Mouse (Mus musculus) heart, embryonic 10.5 days (tissue): ENCODE results near the gene Cntnap2. TPM values are rescaled to one million over a fixed set of nuclear protein-coding genes. Genes with fewer than 3 reads are reported as not detected.

Source experiments
- DNase-seq: peaks from one replicate; pipeline ENCODE4 v3.0.0-alpha.2; 2017; ENCODE audit warnings: low spot score
- H3K27ac ChIP-seq: fragments of 300-500 bp; sonication (generic); 2 replicates; pipeline ENCODE4 v1.5.1; 2016; ENCODE audit warnings: mild to moderate bottlenecking
- H3K27me3 ChIP-seq: fragments of 300-500 bp; sonication (generic); 2 replicates; pipeline ENCODE4 v1.6.1; 2016; ENCODE audit warnings: mild to moderate bottlenecking; ENCODE audit not compliant: poor library complexity, insufficient read depth, severe bottlenecking
- H3K36me3 ChIP-seq: fragments of 300-500 bp; sonication (generic); 2 replicates; pipeline ENCODE4 v1.6.1; 2016; ENCODE audit warnings: mild to moderate bottlenecking, moderate library complexity
- H3K4me1 ChIP-seq: fragments of 300-500 bp; sonication (generic); 2 replicates; pipeline ENCODE4 v1.6.1; 2016; ENCODE audit warnings: mild to moderate bottlenecking
- H3K4me3 ChIP-seq: fragments of 300-500 bp; sonication (generic); 2 replicates; pipeline ENCODE4 v1.5.1; 2016; ENCODE audit warnings: mild to moderate bottlenecking, moderate library complexity
- H3K9me3 ChIP-seq: fragments of 300-500 bp; sonication (generic); 2 replicates; pipeline ENCODE4 v1.6.1; 2016; ENCODE audit warnings: mild to moderate bottlenecking, moderate library complexity
- WGBS: fragments of 180-500 bp; shearing (Covaris S2); methylation state at CpG from one replicate; pipeline ENCODE4 v1.1.7; 2016; 5-methylcytosine and 5-hydroxymethylcytosine counted together
- polyA plus RNA-seq: library from polyadenylated mRNA; unstranded; fragments of >200 nt; fragmentation: Nextera tagmentation; extraction: Ambion mirVana; gene quantifications from 2 replicates; pipeline ENCODE4 v1.2.1, GENCODE M21; 2016

Gene Cntnap2
- polyA plus RNA-seq, 1 experiment from 2014 or later: 1.4 TPM

DNA sequence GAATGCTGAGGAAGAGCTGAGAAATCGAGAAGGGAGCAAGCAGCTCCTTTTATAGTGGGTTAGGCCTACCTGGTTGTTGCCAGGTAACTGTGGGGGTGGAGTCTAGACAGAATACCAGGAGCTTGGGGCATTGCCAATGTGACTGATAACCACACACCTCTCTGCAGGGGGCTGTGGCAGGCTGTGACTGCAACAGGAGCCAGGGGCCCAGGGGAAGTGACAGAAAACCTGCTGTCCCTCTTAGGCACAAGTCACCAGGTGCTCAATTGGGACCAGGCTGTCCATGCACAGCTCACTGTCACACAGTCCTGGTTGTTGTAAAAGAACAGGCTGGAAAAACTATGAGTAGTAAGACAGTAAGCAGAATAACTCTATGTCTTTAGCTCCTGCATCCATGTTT, 329.9 kb downstream of the Cntnap2 start:
- no peaks in the 10 kb centered on the region for H3K9me3 ChIP-seq
- H3K36me3 ChIP-seq: no peaks in the 10 kb centered on the region
- no peak overlapping the region for H3K4me3 ChIP-seq
- no peak overlapping the region for H3K27ac ChIP-seq
- WGBS: 45% methylated on average over 1 of the region's 1 CpGs
- no peak for DNase-seq
- H3K4me1 ChIP-seq: no peaks in the 10 kb centered on the region
- no peaks in the 10 kb centered on the region for H3K27me3 ChIP-seq

DNA sequence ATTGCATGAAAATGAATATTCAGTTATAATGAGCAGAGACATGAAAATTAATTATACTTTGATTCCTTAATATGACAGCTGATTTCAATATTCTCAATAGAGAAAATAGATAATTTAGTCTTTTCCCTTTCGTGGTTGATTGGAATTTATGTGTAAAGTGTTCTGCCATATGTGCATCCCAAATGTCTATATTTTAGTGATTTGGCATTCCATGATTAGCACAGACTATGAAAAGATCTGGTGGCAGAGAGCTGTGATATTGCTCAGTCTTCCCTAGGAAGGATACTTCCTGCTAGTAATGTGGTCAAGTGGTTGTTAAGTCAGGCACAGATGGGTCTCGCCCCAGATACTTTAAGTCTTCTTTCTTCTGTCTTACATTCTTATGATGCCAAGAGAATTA, 354.5 kb downstream of the Cntnap2 start:
- 69% methylated on average over 2 of the region's 2 CpGs for WGBS
- H3K36me3 ChIP-seq: no peaks in the 10 kb centered on the region

DNA sequence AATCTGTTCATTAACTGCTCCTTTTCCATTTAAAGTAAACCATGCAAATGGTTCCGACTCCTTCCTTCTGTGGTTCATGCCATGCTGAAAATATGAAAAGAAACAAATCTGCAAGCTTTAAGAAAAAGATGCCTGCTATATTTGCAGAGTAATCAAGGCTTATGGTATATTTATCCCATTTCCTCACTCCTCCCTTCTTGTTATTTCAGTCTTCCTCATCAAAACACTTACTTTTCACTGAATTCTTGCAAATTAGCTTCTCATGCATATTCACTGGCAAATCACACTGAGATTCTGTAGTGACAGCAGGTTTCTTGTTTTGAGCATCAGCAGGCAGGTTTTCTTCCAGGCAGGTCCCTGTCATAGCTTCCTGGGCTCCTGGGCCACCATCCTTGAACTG, 396.3 kb downstream of the Cntnap2 start:
- H3K27me3 ChIP-seq: no peaks in the 10 kb centered on the region
- 78% methylated on average over 1 of the region's 1 CpGs for WGBS

More for the DNA sequence above, 354.5 kb downstream of the Cntnap2 start:
- Histone ChIP-seq H3K27me3 (no peaks in the 10 kb centered on the region), H3K27ac (no peak overlapping the region), H3K4me3 (no peak overlapping the region), H3K9me3 (no peaks in the 10 kb centered on the region), H3K4me1 (no peaks in the 10 kb centered on the region)
- DNase-seq: no peak

DNA sequence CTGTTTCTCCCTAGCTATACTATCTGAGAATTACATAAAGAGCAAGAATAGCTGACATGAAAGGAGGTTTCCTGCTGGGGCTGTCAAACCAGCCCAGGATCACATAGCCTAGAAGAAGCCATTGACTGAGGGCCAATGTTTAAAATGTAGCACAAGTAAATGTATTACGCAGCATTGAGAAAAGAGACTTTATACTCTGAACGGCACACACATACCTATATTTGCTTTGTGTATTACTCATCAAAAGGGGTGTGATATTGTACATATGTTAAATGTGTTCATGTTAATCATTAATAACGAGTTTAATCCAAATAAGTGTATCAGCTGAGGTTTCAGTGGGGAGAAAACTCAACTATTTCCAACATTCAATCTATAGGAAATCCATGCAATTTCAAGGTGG, 459.1 kb downstream of the Cntnap2 start:
- no peaks in the 10 kb centered on the region for H3K4me1 ChIP-seq
- WGBS: 75% methylated on average over 3 of the region's 3 CpGs

More for the DNA sequence above, 396.3 kb downstream of the Cntnap2 start:
- H3K4me1 ChIP-seq: no peaks in the 10 kb centered on the region
- DNase-seq: no peak
- H3K27ac ChIP-seq: no peak overlapping the region
- no peaks in the 10 kb centered on the region for H3K36me3 ChIP-seq
- H3K4me3 ChIP-seq: no peak overlapping the region
- H3K9me3 ChIP-seq: no peaks in the 10 kb centered on the region

DNA sequence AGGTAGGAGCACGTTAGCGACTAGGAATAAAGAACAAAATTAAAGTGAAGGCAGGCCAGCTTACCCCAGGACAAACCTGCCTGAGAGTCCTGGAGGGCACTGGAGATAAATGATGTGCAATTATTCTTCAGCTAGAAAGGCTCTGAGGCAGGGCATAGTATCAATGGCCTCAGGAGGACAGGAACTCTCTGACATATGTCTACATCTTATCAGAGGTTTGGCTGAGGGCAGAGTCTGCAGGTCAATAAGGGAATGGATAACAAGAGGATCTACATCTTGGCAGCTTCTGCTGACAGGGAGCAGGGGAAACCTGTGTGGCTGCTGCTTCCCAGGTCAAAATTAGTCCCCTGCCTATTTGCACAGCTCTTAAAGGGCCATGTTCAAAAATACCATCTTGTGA, 477.8 kb downstream of the Cntnap2 start:
- H3K36me3 ChIP-seq: no peaks in the 10 kb centered on the region
- WGBS: 77% methylated on average over 2 of the region's 2 CpGs
- DNase-seq: no peak
- no peaks in the 10 kb centered on the region for H3K27me3 ChIP-seq
- no peaks in the 10 kb centered on the region for H3K9me3 ChIP-seq
- no peak overlapping the region for H3K4me3 ChIP-seq
- H3K4me1 ChIP-seq: no peaks in the 10 kb centered on the region
- no peak overlapping the region for H3K27ac ChIP-seq

More for the DNA sequence above, 459.1 kb downstream of the Cntnap2 start:
- no peak overlapping the region for H3K4me3 ChIP-seq
- no peak for DNase-seq
- H3K36me3 ChIP-seq: no peaks in the 10 kb centered on the region
- no peaks in the 10 kb centered on the region for H3K27me3 ChIP-seq
- H3K9me3 ChIP-seq: no peaks in the 10 kb centered on the region
- no peak overlapping the region for H3K27ac ChIP-seq

DNA sequence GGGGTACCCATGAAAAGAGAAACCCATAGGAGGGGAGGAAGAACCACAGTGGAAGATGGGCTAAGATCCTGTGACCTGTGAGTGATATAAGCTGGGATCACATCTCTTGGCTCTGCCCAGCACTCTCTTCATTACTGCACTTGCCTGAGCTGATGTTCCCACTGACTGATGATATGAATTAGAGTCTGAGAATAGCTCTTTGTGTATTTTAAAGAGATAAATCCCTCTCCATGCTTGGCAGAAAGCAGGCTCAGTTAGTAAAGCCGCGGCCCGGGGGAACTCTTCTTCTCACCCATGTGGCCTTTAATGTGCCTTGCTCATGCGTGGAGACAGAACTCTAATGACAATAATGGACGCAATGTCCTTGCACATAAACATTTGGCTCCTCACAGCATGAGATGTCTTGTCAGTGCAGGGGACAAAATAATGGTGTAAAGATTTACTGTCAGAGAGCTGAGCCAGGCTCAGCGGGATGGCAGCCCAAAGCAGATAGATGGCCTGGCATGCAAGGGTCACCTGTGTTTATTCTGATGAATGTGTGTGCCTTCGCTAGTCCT, 485.2 kb downstream of the Cntnap2 start:
- no peak for DNase-seq
- Histone ChIP-seq H3K4me1 (no peaks in the 10 kb centered on the region), H3K27ac (no peak overlapping the region), H3K36me3 (no peaks in the 10 kb centered on the region), H3K4me3 (no peak overlapping the region), H3K9me3 (no peaks in the 10 kb centered on the region), H3K27me3 (no peaks in the 10 kb centered on the region)
- 79% methylated on average over 7 of the region's 7 CpGs for WGBS

DNA sequence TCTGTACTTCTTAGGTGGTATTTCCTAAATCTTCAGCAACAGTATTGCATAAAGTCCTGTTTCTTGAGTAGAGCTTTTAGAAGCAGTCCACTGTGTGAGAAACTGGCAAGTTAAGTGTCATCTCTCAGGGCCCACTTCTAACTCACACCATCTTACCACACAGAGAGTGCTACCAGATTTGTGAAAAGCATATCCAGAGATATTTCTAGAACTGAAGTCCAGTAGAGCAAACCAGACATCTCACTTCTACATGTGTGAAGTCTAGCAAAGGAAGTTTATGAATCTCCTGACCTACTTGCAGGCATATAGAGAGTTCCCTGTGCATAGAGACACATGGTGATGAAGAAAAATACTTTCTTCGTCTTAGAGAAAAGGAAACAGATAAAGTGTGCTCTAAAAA, 500.6 kb downstream of the Cntnap2 start:
- DNase-seq: no peak
- no peak overlapping the region for H3K4me3 ChIP-seq
- no peaks in the 10 kb centered on the region for H3K36me3 ChIP-seq
- H3K9me3 ChIP-seq: no peaks in the 10 kb centered on the region
- H3K27ac ChIP-seq: no peak overlapping the region
- H3K27me3 ChIP-seq: no peaks in the 10 kb centered on the region
- WGBS: 82% methylated on average over 1 of the region's 1 CpGs
- H3K4me1 ChIP-seq: no peaks in the 10 kb centered on the region

DNA sequence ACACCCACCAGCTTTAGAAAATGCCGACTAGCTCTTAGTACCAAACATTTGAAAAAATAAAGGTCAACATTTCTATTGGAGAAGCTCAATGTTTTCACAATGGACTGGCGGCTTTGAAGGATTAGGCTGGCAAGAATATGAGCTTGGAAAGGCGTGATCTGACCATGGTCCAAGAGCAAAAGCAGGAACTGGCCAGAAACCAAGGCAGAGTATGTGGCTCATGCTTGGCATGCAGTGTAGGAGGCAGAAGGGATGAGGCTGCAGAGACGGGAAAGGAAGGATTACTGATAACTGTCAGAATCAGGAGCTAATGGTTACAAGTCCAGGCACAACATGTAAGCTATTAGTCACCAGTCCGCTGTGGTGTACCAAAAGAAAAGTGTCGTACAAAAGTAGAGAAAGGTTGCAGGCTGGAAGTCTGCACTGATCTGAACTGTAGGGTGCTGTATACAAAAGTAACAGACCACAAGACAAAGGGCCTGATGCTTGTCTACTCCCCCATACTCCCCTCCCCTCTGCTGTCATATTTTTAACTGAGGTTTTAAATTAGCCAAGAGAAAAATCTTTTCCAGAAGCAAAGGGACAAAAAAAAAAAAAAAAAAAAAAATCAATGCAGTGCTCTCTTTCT, 525.4 kb downstream of the Cntnap2 start:
- H3K4me3 ChIP-seq: no peak overlapping the region
- no peaks in the 10 kb centered on the region for H3K9me3 ChIP-seq
- no peaks in the 10 kb centered on the region for H3K27me3 ChIP-seq
- DNase-seq: no peak
- H3K4me1 ChIP-seq: no peaks in the 10 kb centered on the region
- no peak overlapping the region for H3K27ac ChIP-seq
- 78% methylated on average over 6 of the region's 6 CpGs for WGBS
- no peaks in the 10 kb centered on the region for H3K36me3 ChIP-seq

DNA sequence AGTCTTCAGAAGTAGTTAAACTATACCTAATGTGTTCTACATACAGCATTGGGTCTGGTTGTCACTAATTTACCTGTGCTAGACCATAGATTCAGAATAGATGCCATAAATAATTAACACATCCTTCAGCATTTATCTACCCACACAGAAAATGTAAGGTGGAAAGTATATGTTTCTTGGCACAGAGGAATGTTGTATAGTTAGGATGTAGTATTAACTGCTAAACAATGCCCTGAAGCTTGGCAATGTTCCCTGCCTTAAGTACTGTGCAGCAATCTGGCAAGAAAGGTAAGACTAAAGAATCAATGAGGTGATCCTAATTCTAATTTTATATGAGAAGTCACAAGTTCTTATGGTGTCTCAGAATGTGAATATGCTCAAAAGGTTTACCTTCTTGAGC, 529.9 kb downstream of the Cntnap2 start:
- DNase-seq: no peak
- no peaks in the 10 kb centered on the region for H3K4me1 ChIP-seq
- H3K9me3 ChIP-seq: no peaks in the 10 kb centered on the region

DNA sequence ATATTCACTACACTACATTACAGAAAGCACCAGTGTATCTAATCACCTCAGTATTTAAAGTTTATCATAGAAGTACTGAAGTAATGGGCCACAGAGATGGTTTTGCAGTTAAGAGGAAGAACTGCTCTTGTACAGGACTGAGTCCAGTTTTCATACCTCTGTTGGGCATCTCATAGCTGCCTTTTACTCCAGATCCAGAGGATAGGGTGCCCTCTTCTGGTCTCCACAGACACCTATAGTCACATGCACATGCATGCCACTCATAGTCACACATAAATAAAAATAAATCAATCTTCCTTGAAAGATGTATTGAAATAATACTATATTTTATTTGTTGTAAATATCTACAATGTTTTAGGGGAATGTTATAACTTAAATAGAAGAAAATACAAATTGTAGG, 587.9 kb downstream of the Cntnap2 start:
- Histone ChIP-seq H3K4me1 (no peaks in the 10 kb centered on the region), H3K36me3 (no peaks in the 10 kb centered on the region), H3K4me3 (no peak overlapping the region), H3K27me3 (no peaks in the 10 kb centered on the region), H3K9me3 (no peaks in the 10 kb centered on the region), H3K27ac (no peak overlapping the region)
- no peak for DNase-seq

More for the DNA sequence above, 529.9 kb downstream of the Cntnap2 start:
- Histone ChIP-seq H3K36me3 (no peaks in the 10 kb centered on the region), H3K4me3 (no peak overlapping the region), H3K27me3 (no peaks in the 10 kb centered on the region), H3K27ac (no peak overlapping the region)

DNA sequence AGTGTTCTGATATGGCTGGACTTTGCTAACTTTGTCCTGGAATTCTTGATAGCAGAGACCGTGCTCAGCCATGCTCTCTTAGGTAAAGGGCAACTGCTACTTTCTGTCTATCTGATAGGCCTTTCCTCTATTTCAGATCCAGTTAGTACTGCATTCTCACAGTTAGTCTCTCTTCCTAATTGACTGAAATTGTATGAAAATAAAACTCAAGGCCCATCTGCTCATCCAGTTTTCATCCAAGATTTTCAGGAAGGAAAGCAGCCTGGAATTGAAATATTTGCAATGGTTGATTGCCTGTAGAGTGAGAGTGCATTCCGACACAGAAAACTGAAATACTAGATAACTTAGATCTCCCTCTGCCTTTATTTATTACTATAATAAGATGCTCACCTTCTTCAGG, 589.3 kb downstream of the Cntnap2 start:
- Histone ChIP-seq H3K4me1 (no peaks in the 10 kb centered on the region), H3K27ac (no peak overlapping the region), H3K27me3 (no peaks in the 10 kb centered on the region), H3K9me3 (no peaks in the 10 kb centered on the region), H3K4me3 (no peak overlapping the region), H3K36me3 (no peaks in the 10 kb centered on the region)
- WGBS: 77% methylated on average over 2 of the region's 2 CpGs
- DNase-seq: no peak

DNA sequence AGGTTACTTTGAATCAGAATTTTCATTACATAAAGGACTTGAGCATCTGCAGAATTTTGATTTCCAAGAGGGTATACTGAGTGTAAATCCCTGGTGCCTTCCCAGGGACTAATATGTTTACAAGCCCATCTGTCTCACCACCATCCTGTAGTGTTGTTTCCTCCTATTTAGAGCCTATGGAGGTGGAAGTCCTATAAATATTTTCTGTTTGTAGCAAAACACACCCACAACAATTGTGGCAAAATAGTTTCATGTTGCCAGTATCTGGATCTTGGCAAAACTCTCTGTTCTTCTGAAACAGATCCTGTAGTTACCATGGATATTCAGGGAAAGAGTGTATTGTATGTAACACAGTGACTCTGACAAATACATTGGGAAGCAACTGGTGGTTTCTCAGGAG, 641.1 kb downstream of the Cntnap2 start:
- Histone ChIP-seq H3K36me3 (no peaks in the 10 kb centered on the region), H3K27me3 (no peaks in the 10 kb centered on the region), H3K9me3 (no peaks in the 10 kb centered on the region), H3K4me3 (no peak overlapping the region), H3K27ac (no peak overlapping the region), H3K4me1 (no peaks in the 10 kb centered on the region)
- no peak for DNase-seq

DNA sequence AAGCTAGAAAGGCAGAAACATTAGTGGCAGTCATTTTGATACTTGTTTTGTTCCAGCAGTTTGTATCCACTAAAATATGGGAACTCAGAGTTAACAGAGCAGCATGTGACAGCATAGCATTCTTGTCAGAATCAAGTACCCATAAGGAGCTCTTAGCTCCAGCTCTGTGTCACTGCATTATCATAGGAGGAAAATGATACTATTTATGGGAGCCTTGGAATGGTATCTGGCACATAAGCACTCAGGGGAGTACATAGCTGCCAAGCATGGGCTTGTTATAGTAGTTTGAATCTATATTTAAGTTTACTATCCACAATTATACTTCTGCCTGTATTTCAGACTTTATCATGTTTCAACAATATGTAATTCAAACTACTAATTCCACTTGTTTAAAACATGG, 732.5 kb downstream of the Cntnap2 start:
- H3K27ac ChIP-seq: no peak overlapping the region
- no peak for DNase-seq
- H3K27me3 ChIP-seq: no peaks in the 10 kb centered on the region

More for the DNA sequence above, 732.5 kb downstream of the Cntnap2 start:
- no peaks in the 10 kb centered on the region for H3K9me3 ChIP-seq
- H3K4me1 ChIP-seq: no peaks in the 10 kb centered on the region
- H3K36me3 ChIP-seq: no peaks in the 10 kb centered on the region
- H3K4me3 ChIP-seq: no peak overlapping the region
